Mouse (Mus musculus) CH12.LX (cell line): ENCODE measurements around the gene Bloc1s6. TPM values are rescaled to one million over a fixed set of nuclear protein-coding genes. Genes with fewer than 3 reads are reported as not detected.

Source experiments
- DNase-seq: peaks from one replicate; pipeline ENCODE4 v3.0.0-alpha.2; 2013; ENCODE audit errors: extremely low read depth
- H3K27ac ChIP-seq: 2 replicates; pipeline ENCODE4 v1.5.1; 2012; ENCODE audit warnings: low read depth, mild to moderate bottlenecking, control low read depth, moderate library complexity; ENCODE audit not compliant: insufficient read depth
- H3K27me3 ChIP-seq: replicated peaks from 2 replicates; pipeline ENCODE3; 2012; ENCODE audit warnings: inconsistent platforms
- H3K36me3 ChIP-seq, 2 experiments: replicated peaks in 1 of 2; 2 replicates each; pipeline versions ENCODE3 to v1.6.1; 2012; ENCODE audit warnings: inconsistent platforms in 1 of 2, low read length in 1 of 2, mild to moderate bottlenecking in 1 of 2, mixed read lengths in 1 of 2, moderate library complexity in 1 of 2; ENCODE audit not compliant: control insufficient read depth in 1 of 2, insufficient read depth in 1 of 2
- H3K4me1 ChIP-seq, 2 experiments: 2 replicates each; pipeline ENCODE4 v1.6.1; 2012; ENCODE audit warnings: inconsistent platforms in 1 of 2, moderate library complexity in 1 of 2; ENCODE audit not compliant: insufficient read depth in 2 of 2, control insufficient read depth in 1 of 2
- H3K4me2 ChIP-seq: 2 replicates; pipeline ENCODE4 v1.6.1; 2012; ENCODE audit warnings: low read depth, mild to moderate bottlenecking, control low read depth; ENCODE audit not compliant: poor library complexity, insufficient read depth, severe bottlenecking
- H3K4me3 ChIP-seq, 3 experiments: fragments of 150-350 bp in 1 of 3; sonication (generic) in 1 of 3; replicated peaks in 1 of 3; 2 replicates each; pipeline versions ENCODE3 to v1.5.1; 2011 to 2012; ENCODE audit warnings: low read depth in 2 of 3, low read length in 2 of 3, mild to moderate bottlenecking in 2 of 3, moderate library complexity in 2 of 3, control low read depth in 1 of 3, improper control_type of control experiment in 1 of 3, inconsistent platforms in 1 of 3, mixed read lengths in 1 of 3; ENCODE audit not compliant: poor library complexity in 1 of 3
- H3K79me2 ChIP-seq: replicated peaks from 2 replicates; pipeline ENCODE4 v1.6.1; 2012; ENCODE audit warnings: mild to moderate bottlenecking, moderate library complexity; ENCODE audit not compliant: control insufficient read depth, poor library complexity, insufficient read depth, severe bottlenecking; ENCODE audit errors: extremely low read depth
- H3K9ac ChIP-seq: 2 replicates; pipeline ENCODE4 v1.6.1; 2012; ENCODE audit warnings: low read depth, mild to moderate bottlenecking, control low read depth, moderate library complexity; ENCODE audit not compliant: insufficient read depth
- H3K9me3 ChIP-seq: replicated peaks from 2 replicates; pipeline ENCODE3; 2012; ENCODE audit warnings: low read length, inconsistent platforms, mixed read lengths
- BHLHE40 ChIP-seq: IDR thresholded peaks from 2 replicates; pipeline ENCODE4 v1.6.1; 2011; ENCODE audit warnings: mild to moderate bottlenecking, low read depth, low read length, improper control_type of control experiment
- CHD1 ChIP-seq: IDR thresholded peaks from 2 replicates; pipeline ENCODE4 v1.6.1; 2012; ENCODE audit warnings: low read depth, low read length, improper control_type of control experiment, inconsistent platforms
- CTCF ChIP-seq, 2 experiments: IDR thresholded peaks in 1 of 2; conservative IDR thresholded peaks in 1 of 2; 2 replicates each; pipeline ENCODE4 v1.5.1; 2011 to 2012; ENCODE audit warnings: low read depth in 2 of 2, low read length in 2 of 2, improper control_type of control experiment in 1 of 2, inconsistent platforms in 1 of 2, mild to moderate bottlenecking in 1 of 2, moderate library complexity in 1 of 2
- ELF1 ChIP-seq: IDR thresholded peaks from 2 replicates; pipeline ENCODE4 v1.6.1; 2014; ENCODE audit warnings: low read depth, mild to moderate bottlenecking, inconsistent platforms, low read length, improper control_type of control experiment
- ETS1 ChIP-seq: conservative IDR thresholded peaks from 2 replicates; pipeline ENCODE4 v1.6.1; 2012; ENCODE audit warnings: low read depth, mild to moderate bottlenecking, inconsistent platforms, low read length, improper control_type of control experiment, moderate library complexity
- GABPA ChIP-seq: IDR thresholded peaks from 2 replicates; pipeline ENCODE4 v1.6.1; 2012; ENCODE audit warnings: low read depth, low read length, improper control_type of control experiment, inconsistent platforms; ENCODE audit not compliant: insufficient replicate concordance
- HCFC1 ChIP-seq: IDR thresholded peaks from 2 replicates; pipeline ENCODE4 v1.6.1; 2012; ENCODE audit warnings: low read depth, mild to moderate bottlenecking, inconsistent platforms, low read length, improper control_type of control experiment
- IRF4 ChIP-seq: IDR thresholded peaks from 2 replicates; pipeline ENCODE4 v1.6.1; 2014; ENCODE audit warnings: low read depth, mild to moderate bottlenecking, inconsistent platforms, low read length, improper control_type of control experiment
- JUN ChIP-seq: IDR thresholded peaks from 2 replicates; pipeline ENCODE4 v1.6.1; 2011; ENCODE audit warnings: low read depth, mild to moderate bottlenecking, low read length, improper control_type of control experiment, moderate library complexity; ENCODE audit not compliant: insufficient read depth
- KAT2A ChIP-seq: IDR thresholded peaks from 2 replicates; pipeline ENCODE4 v1.6.1; 2012; ENCODE audit warnings: low read length, improper control_type of control experiment, inconsistent platforms; ENCODE audit not compliant: insufficient replicate concordance
- MAFK ChIP-seq: IDR thresholded peaks from 2 replicates; pipeline ENCODE4 v1.6.1; 2011; ENCODE audit warnings: low read length, improper control_type of control experiment; ENCODE audit not compliant: insufficient replicate concordance
- MAX ChIP-seq: IDR thresholded peaks from 2 replicates; pipeline ENCODE4 v1.6.1; 2011; ENCODE audit warnings: low read length, improper control_type of control experiment
- MAZ ChIP-seq: IDR thresholded peaks from 2 replicates; pipeline ENCODE4 v1.6.1; 2012; ENCODE audit warnings: low read depth, mild to moderate bottlenecking, inconsistent platforms, low read length, improper control_type of control experiment, moderate library complexity
- MEF2A ChIP-seq: IDR thresholded peaks from 2 replicates; pipeline ENCODE4 v1.6.1; 2014; ENCODE audit warnings: low read depth, mild to moderate bottlenecking, inconsistent platforms, low read length, improper control_type of control experiment, borderline replicate concordance
- MXI1 ChIP-seq: IDR thresholded peaks from 2 replicates; pipeline ENCODE4 v1.6.1; 2011; ENCODE audit warnings: mild to moderate bottlenecking, low read depth, low read length, improper control_type of control experiment
- MYC ChIP-seq: IDR thresholded peaks from 2 replicates; pipeline ENCODE4 v1.6.1; 2011; ENCODE audit warnings: low read depth, mild to moderate bottlenecking, improper control_type of control experiment, low read length
- NELFE ChIP-seq: IDR thresholded peaks from 2 replicates; pipeline ENCODE4 v1.6.1; 2011; ENCODE audit warnings: low read depth, low read length, improper control_type of control experiment
- NRF1 ChIP-seq: IDR thresholded peaks from 2 replicates; pipeline ENCODE4 v1.6.1; 2014; ENCODE audit warnings: low read depth, mild to moderate bottlenecking, inconsistent platforms, low read length, improper control_type of control experiment, moderate library complexity
- PAX5 ChIP-seq: IDR thresholded peaks from 2 replicates; pipeline ENCODE4 v1.6.1; 2012; ENCODE audit warnings: low read length, inconsistent platforms, mixed read lengths
- POLR2A ChIP-seq: IDR thresholded peaks from 2 replicates; pipeline ENCODE4 v1.6.1; 2011; ENCODE audit warnings: low read depth, mild to moderate bottlenecking, improper control_type of control experiment, low read length
- POLR2AphosphoS2 ChIP-seq: IDR thresholded peaks from 2 replicates; pipeline ENCODE4 v1.6.1; 2011; ENCODE audit warnings: low read depth, low read length, improper control_type of control experiment
- RAD21 ChIP-seq: IDR thresholded peaks from 2 replicates; pipeline ENCODE4 v1.6.1; 2011; ENCODE audit warnings: low read depth, mild to moderate bottlenecking, low read length, improper control_type of control experiment, moderate library complexity
- RCOR1 ChIP-seq: conservative IDR thresholded peaks from 2 replicates; pipeline ENCODE4 v1.6.1; 2012; ENCODE audit warnings: low read depth, mild to moderate bottlenecking, inconsistent platforms, low read length, improper control_type of control experiment
- SIN3A ChIP-seq: IDR thresholded peaks from 2 replicates; pipeline ENCODE4 v1.6.1; 2012; ENCODE audit warnings: low read length, improper control_type of control experiment, inconsistent platforms
- SMC3 ChIP-seq: IDR thresholded peaks from 2 replicates; pipeline ENCODE4 v1.6.1; 2011; ENCODE audit warnings: low read depth, low read length, improper control_type of control experiment
- USF1 ChIP-seq: IDR thresholded peaks from 2 replicates; pipeline ENCODE4 v1.6.1; 2014; ENCODE audit warnings: low read depth, mild to moderate bottlenecking, inconsistent platforms, low read length, improper control_type of control experiment
- ZKSCAN1 ChIP-seq: IDR thresholded peaks from 2 replicates; pipeline ENCODE4 v1.6.1; 2012; ENCODE audit warnings: low read depth, inconsistent platforms, low read length, improper control_type of control experiment, borderline replicate concordance
- ZMIZ1 ChIP-seq: IDR thresholded peaks from 2 replicates; pipeline ENCODE4 v1.6.1; 2012; ENCODE audit warnings: low read depth, mild to moderate bottlenecking, inconsistent platforms, low read length, improper control_type of control experiment
- ZNF384 ChIP-seq: IDR thresholded peaks from 2 replicates; pipeline ENCODE4 v1.6.1; 2012; ENCODE audit warnings: low read depth, low read length, improper control_type of control experiment, inconsistent platforms
- dilution Hi-C: fragments of 300-500 bp; cut with MboI; formaldehyde crosslinking; loops from 2 replicates; pipeline ENCODE4 v1.14.3; 2020; ENCODE audit warnings: low sequenced_read_pairs; ENCODE audit not compliant: extremely low pct_unique_long_range_greater_than_20kb, extremely low pct_ligation_motif_present
- in situ Hi-C: fragments of 300-500 bp; cut with MboI; formaldehyde crosslinking; loops from 3 replicates; pipeline ENCODE4 v1.14.3; 2019; ENCODE audit warnings: low sequenced_read_pairs, low pct_ligation_motif_present, low pct_unique_long_range_greater_than_20kb, mixed read lengths
- polyA plus RNA-seq: library from polyadenylated mRNA; unstranded; fragments of >175 nt; gene quantifications from 2 replicates; pipeline ENCODE4 v1.2.1, GENCODE M21; 2012; ENCODE audit warnings: low read depth; ENCODE audit not compliant: insufficient read length
- total RNA-seq, 2 experiments: library from RNA; depleted of rRNA; stranded (reverse); fragments of 300-350 nt in 1 of 2; fragments of >200 nt in 1 of 2; gene quantifications; 2 replicates each; pipeline ENCODE4 v1.2.3; 2012 to 2014

Bloc1s6 gene
- total and polyA plus RNA-seq, 3 experiments: 25.5 to 60.3 (median 42.0) TPM

DNA sequence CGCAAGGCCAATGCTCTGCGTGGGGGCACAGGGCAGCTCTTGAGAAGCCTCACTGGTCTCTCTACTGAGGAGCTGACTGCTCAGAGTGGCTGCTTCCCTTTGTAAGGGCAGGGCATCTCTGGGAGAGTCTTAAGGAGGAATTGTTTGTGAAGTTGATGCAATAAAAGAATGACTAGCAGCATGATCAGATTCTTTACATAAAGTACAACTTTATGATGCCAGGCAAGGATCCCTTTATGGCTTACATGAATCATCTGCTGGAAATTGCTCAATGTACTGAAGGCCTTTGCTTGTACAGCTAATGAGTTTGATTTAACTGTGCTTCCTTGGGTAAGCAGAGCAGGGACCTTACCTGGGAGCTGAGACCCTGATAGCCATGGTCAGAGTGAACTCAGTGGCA is 45.4 kb downstream of the Bloc1s6 start:
- DNase-seq: no peak
- TF ChIP-seq SIN3A (no peak), ELF1 (no peak), POLR2A (no peak), ZMIZ1 (no peak), SMC3 (no peak), MXI1 (no peak), JUN (no peak), GABPA (no peak), MAFK (no peak), MEF2A (no peak), HCFC1 (no peak), ZNF384 (no peak), NELFE (no peak), KAT2A (no peak), BHLHE40 (no peak), RCOR1 (no peak), MAX (no peak), MAZ (no peak), CHD1 (no peak), POLR2AphosphoS2 (no peak)
- no peak overlapping the region for H3K4me2 ChIP-seq
- no peaks in the 10 kb centered on the region for H3K9me3 ChIP-seq
- no peaks in the 10 kb centered on the region for H3K36me3 ChIP-seq
- in situ Hi-C loops: no loop called here
- dilution Hi-C loops: no loop called here
- H3K9ac ChIP-seq: no peak overlapping the region
- H3K4me1 ChIP-seq: no peaks in the 10 kb centered on the region
- no peaks in the 10 kb centered on the region for H3K79me2 ChIP-seq
- H3K27me3 ChIP-seq: peaks cover 9% of the 10 kb centered on the region
- H3K27ac ChIP-seq: no peak overlapping the region
- H3K4me3 ChIP-seq: no peak overlapping the region

DNA sequence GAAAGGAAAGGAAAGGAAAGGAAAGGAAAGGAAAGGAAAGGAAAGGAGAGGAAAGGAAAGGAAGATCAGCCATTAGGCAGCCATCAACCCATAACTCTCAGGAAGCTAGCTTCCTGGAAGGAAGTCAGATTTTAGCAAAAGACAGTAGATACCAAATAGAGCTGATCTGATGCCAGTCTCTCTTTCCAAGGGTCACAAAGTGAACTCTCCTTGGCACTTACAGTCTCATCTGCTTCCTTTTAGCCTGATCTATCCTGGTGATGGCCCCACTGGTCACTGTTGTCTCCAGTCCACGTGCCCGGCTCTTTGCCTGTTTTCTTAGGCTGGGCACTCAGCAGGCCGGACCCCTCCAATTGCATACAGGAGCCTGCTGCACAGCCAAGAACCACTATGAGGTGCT is 46.4 kb downstream of the Bloc1s6 start:
- no peaks in the 10 kb centered on the region for H3K4me1 ChIP-seq
- TF ChIP-seq PAX5 (no peak), ETS1 (no peak), MAX (no peak), BHLHE40 (no peak), KAT2A (no peak), ZKSCAN1 (no peak), CTCF (conservative IDR thresholded peaks at IDR 0.05 in 1 of 2, IDR thresholded peaks at IDR 0.05 in 1 of 2; ENCODE audit: low read depth in 2 of 2, low read length in 2 of 2) (no peak), RAD21 (no peak), USF1 (no peak), IRF4 (no peak), MYC (no peak), NRF1 (no peak)
- TF ChIP-seq, all 38 proteins: peak for 0
- dilution Hi-C loops (no loop called here), in situ Hi-C loops (no loop called here)
- no peak overlapping the region for H3K4me3 ChIP-seq
- peaks cover 9% of the 10 kb centered on the region for H3K27me3 ChIP-seq
- H3K9ac ChIP-seq: no peak overlapping the region
- no peaks in the 10 kb centered on the region for H3K79me2 ChIP-seq
- no peak overlapping the region for H3K4me2 ChIP-seq
- H3K36me3 ChIP-seq: no peaks in the 10 kb centered on the region
- no peak overlapping the region for H3K27ac ChIP-seq
- DNase-seq: no peak
- no peaks in the 10 kb centered on the region for H3K9me3 ChIP-seq
